Mouse (Mus musculus) layer of hippocampus, adult 8-10 months (tissue): Measurements from ENCODE around the gene Rps6ka5. TPM values are rescaled to one million over a fixed set of nuclear protein-coding genes. Genes with fewer than 3 reads are reported as not detected.

Experiments used
- DNase-seq, 2 experiments: peaks; one replicate each; pipeline ENCODE4 v3.0.0; 2022; ENCODE audit warnings: low spot score in 2 of 2
- total RNA-seq, 4 experiments: library from RNA; stranded (reverse); gene quantifications; 2 replicates each; pipeline ENCODE4 v1.2.4; 2022

The Rps6ka5 gene
- total RNA-seq, 4 experiments from 2014 or later = 25.7 to 28.7 (median 27.5) TPM

- DNase-seq = no peak
These were observed 1.4 kb downstream of the Rps6ka5 start for GRCm38 (mm10) chr12:100725458-100725786.

GRCm38 (mm10) chr12:100724606-100725457 is 2.0 kb downstream of the Rps6ka5 start:
- peak; percentile 99 to 100 for DNase-seq

- DNase-seq = peak in 1 of 2 experiments; percentile 21
These were observed 2.6 kb downstream of the Rps6ka5 start for GRCm38 (mm10) chr12:100724182-100724581.

GRCm38 (mm10) chr12:100720801-100721200 is 6.0 kb downstream of the Rps6ka5 start:
- DNase-seq = no peak

GRCm38 (mm10) chr12:100717446-100717845 is 9.3 kb downstream of the Rps6ka5 start:
- DNase-seq = no peak

- DNase-seq = no peak
These were observed 9.8 kb downstream of the Rps6ka5 start for GRCm38 (mm10) chr12:100716969-100717368.

- DNase-seq = no peak
These were observed 15.0 kb downstream of the Rps6ka5 start for GRCm38 (mm10) chr12:100711819-100712218.

GRCm38 (mm10) chr12:100711116-100711691 is 15.6 kb downstream of the Rps6ka5 start:
- DNase-seq = no peak

- DNase-seq = no peak
These were observed 16.4 kb downstream of the Rps6ka5 start for GRCm38 (mm10) chr12:100710432-100710831.

- DNase-seq = no peak
These were observed 19.5 kb downstream of the Rps6ka5 start for GRCm38 (mm10) chr12:100707312-100707711.

- DNase-seq = no peak
These were observed 21.6 kb downstream of the Rps6ka5 start for GRCm38 (mm10) chr12:100705057-100705722.

- no peak for DNase-seq
These were observed 28.8 kb downstream of the Rps6ka5 start for GRCm38 (mm10) chr12:100698019-100698418.

GRCm38 (mm10) chr12:100696621-100697020 is 30.2 kb downstream of the Rps6ka5 start:
- DNase-seq = peak; percentile 18 to 23

GRCm38 (mm10) chr12:100695252-100695651 is 31.5 kb downstream of the Rps6ka5 start:
- no peak for DNase-seq

- DNase-seq = no peak
These were observed 34.6 kb downstream of the Rps6ka5 start for GRCm38 (mm10) chr12:100692208-100692607.

GRCm38 (mm10) chr12:100690444-100690843 is 36.3 kb downstream of the Rps6ka5 start:
- no peak for DNase-seq

- DNase-seq = no peak
These were observed 38.6 kb downstream of the Rps6ka5 start for GRCm38 (mm10) chr12:100688177-100688576.

GRCm38 (mm10) chr12:100687001-100687400 is 39.8 kb downstream of the Rps6ka5 start:
- no peak for DNase-seq

- DNase-seq = no peak
These were observed 45.0 kb downstream of the Rps6ka5 start for GRCm38 (mm10) chr12:100681752-100682151.

- DNase-seq = no peak
These were observed 45.5 kb downstream of the Rps6ka5 start for GRCm38 (mm10) chr12:100681241-100681640.

GRCm38 (mm10) chr12:100680676-100681075 is 46.1 kb downstream of the Rps6ka5 start:
- DNase-seq = no peak

- no peak for DNase-seq
These were observed 56.1 kb downstream of the Rps6ka5 start for GRCm38 (mm10) chr12:100670647-100671199.
